Mouse (Mus musculus) embryonic fibroblast, embryonic 13.5 days (primary cell): ENCODE results near the gene Egfem1.

ENCODE experiments used
- CTCF ChIP-seq: IDR thresholded peaks from 2 replicates; pipeline ENCODE4 v1.5.1; 2011; ENCODE audit warnings: mild to moderate bottlenecking, control low read depth, low read length, moderate library complexity, borderline replicate concordance; ENCODE audit not compliant: insufficient read depth
- POLR2A ChIP-seq: IDR thresholded peaks from 2 replicates; pipeline ENCODE4 v1.6.1; 2011; ENCODE audit warnings: low read depth, mild to moderate bottlenecking, control low read depth, low read length, moderate library complexity

DNA sequence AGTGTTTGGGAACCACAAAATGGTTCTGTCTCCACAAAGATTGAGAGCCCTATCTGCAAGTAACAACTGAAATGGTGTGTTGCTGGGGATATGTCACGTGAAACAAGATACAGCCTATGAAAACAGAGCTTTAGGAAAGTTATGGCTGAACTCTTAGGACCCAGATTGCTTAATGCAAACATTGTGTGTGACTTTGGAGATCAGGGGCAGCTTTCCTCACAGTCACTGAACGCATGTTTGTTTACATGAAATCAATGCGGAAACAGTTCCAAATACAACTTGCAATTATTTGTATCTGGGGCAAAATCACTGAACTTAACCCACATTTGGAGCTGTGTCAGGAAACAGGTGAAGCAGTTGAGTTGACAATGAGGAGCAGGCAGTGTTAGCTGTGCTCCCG lies 650.8 kb downstream of the Egfem1 start:
- no peak for TF ChIP-seq POLR2A
- no peak for TF ChIP-seq CTCF
